Mouse (Mus musculus) frontal cortex, postnatal 25 days (tissue): ENCODE measurements at regions not wholly inside any gene's neighbourhood (a gene's known extent, or its start where the extent isn't known, plus 50 kb on each side); places are given as distances from the start of the nearest gene placed in this dataset.

Experiments
- DNase-seq, 2 experiments: peaks; one replicate each; pipeline ENCODE4 v3.0.0; 2022; ENCODE audit warnings: low spot score in 2 of 2

- DNase-seq: no peak
These were observed 147.9 kb upstream of the 4931429L15Rik start for GRCm38 (mm10) chr9:46467671-46468070.

GRCm38 (mm10) chr9:46462681-46463080 is 142.9 kb upstream of the 4931429L15Rik start:
- no peak for DNase-seq

GRCm38 (mm10) chr9:46457945-46458344 is 138.2 kb upstream of the 4931429L15Rik start:
- DNase-seq: no peak

DNA sequence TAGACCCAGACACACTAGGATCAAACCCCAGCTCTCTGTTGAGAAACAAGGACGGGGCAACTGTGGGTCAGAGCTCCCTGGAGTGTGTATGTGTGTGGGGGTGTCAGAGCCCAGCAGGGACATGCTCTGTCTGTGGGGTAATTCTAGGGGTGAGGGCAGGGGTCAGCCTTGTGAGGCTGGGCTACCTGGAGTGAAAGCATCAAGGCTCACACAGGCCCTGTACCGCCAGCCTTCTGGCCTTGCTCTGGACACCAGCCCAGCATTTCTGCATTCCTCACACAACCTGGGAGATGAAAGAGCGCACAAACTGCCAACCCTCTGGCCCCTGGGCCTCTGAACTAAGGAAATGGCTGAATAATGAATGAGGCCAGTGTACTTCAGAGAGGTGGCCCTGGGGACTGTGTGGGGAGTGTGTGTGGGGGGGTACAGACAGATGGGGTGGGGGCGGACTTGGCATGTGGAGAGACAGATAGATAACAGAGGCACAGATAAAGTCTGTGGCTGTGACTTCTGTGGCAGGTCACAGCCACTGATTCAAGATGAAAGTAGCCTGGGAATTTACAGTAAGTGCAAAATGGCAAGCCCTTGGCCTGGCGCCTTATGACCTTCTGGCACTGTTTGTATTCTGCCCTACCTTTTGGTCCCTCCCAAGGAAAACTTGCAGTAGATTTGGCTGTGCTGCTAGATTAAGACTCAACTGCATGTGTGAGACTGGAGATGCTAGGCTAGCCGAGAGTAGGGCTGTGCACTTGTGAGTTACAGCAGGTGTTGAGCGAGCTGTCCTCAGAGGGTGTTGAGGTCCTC is 135.2 kb upstream of the 4931429L15Rik start:
- DNase-seq: no peak

- no peak for DNase-seq
These were observed 123.7 kb upstream of the 4931429L15Rik start for GRCm38 (mm10) chr9:46443191-46444095.

GRCm38 (mm10) chr9:46442739-46443181 is 123.0 kb upstream of the 4931429L15Rik start:
- DNase-seq: no peak

DNA sequence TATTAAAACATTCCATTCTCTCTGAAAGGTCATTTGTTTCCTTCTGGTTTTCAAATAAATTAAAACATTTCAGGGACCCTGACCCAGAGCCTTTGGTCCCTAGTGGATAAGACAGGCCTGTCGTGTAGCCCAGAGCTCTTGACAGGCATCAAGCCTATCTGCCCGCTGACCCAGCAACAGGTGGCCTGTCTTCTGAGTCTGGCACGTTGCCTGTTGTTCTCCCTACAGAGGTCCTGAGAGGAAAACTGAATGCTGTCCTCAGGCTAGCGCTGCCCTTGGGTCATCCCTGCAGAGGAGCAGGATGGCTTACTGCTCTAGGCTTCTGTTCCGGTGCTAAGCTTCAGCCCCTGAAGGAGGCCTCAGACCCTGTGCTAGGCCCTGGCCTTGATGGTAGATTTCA is 120.4 kb upstream of the 4931429L15Rik start:
- DNase-seq: no peak

- peak; percentile 46 to 61 for DNase-seq
These were observed 114.9 kb upstream of the 4931429L15Rik start for GRCm38 (mm10) chr9:46434700-46435099.

- DNase-seq: no peak
These were observed 113.9 kb upstream of the 4931429L15Rik start for GRCm38 (mm10) chr9:46433716-46434115.

GRCm38 (mm10) chr9:46431053-46431452 is 111.3 kb upstream of the 4931429L15Rik start:
- no peak for DNase-seq

DNA sequence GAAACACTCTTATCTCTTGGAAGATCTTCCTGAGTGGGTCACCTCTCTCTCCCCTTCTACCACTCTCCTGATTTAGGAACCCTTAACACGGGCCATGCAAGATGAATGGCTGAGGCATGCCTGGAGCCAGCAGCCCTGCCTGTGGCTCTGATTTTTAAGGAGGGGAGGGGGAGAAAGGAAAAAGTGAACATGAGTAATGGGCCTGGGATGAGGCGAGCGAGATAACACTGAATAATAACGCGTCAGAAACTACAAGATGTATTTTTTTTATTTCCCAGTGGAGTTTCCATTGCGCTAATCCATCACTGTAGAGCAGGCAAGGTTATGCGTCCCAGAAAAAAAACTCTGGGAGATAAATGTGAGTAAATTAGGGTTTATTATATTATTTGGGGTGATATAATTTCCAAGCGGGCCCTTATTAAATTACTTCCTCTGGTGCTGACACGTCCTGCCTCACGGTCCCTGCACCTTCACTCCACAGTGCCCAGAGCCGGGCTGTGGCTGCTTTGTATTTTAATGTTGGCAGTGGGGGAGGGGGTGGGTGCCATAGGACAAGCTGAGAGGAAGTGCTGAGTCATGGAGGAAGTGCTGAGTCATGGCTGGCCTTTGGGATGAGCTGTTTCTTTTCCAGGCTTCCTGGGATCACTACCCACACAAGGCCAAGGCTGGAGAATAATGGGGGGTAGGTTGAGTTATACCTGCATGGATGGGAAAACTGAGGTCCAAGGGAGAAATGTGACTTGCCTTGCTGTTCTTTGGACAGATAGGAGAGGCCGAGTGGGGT is 103.6 kb upstream of the 4931429L15Rik start:
- DNase-seq: no peak

DNA sequence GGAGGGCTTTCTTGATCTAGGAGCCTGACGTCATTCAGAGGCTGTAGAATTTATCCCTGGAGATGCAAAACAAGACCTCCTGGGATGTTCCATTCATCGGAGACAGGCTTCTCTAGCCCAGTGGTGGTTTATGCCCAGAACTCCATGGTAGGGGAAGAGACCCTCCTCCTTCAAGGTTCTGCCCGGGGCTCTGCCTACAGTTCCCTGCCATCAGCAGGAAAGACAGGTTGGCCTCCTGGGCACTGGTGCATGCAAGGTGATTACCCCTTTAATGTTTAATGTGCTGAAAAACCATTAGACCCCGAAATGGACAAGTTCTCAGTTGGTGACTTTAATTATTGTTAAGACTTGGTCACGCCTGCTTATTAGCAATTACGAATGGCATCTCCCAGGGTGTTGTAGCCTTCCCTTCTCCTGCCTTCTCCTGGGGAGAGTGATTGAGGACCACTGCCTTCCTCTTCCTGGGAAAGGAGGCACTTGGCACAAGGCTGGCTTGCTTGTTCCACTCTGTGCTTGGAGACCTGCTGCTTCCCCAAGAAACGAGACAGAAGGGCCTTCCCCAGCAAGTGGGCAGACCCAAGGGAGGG is 102.0 kb upstream of the 4931429L15Rik start:
- no peak for DNase-seq

DNA sequence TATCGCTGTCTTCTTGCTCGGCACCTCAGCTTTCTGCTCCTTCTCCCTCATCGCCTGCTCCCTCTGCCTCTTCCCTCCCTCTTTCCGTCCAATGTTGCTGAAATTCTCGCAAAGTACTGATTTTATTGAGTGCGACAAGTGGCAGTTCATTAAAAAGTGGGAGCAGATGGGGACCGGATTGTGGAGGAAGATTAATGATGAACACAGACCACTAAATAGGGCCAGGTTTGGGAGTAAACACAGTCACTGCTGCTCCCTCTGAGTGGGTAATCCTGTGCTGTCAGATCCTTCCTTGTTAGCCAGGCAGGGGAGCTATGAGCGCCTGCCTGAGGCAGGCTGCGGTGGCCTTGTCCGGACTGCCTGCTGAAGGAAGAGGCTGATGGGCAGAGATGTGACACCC is 91.9 kb upstream of the 4931429L15Rik start:
- DNase-seq: no peak

DNA sequence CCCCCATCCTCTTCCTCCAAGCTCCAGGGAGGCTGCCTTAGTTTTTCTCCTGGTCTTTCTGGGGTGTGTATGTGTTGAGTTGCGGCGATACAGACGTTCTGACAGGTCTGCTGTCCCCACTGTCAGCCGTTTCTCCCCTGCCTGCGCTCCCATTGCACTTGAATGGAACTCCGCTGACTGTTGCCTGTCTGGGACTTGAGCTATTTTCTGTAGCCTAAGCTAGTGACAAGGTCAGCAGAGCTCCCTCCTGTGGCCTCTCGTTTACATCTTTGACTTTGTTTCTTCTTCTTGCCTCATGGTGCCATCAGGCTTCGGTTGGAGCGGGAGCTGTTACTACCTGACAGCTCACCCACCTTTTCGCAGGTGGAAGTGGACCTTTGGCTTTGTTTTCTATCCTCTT is 89.0 kb upstream of the 4931429L15Rik start:
- DNase-seq: no peak

DNA sequence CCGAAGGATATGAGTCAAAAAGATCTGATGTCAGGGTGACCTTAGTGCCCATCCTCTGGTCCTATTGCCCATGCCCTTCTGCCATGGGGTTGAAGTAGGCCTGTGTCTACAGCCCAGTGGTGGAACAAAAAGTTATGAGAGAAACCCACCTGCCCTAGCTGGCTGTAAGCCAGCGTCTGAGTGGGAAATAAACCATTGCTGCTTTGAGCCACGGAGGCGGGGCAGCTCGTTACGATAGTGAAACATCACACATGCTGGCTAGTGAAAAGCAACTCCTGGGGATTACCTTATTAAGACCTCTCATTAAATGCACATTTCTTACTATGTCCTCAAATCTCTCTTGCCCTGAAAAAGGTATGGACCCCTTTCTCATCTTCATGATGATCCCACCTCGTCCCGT is 86.8 kb upstream of the 4931429L15Rik start:
- DNase-seq: no peak

DNA sequence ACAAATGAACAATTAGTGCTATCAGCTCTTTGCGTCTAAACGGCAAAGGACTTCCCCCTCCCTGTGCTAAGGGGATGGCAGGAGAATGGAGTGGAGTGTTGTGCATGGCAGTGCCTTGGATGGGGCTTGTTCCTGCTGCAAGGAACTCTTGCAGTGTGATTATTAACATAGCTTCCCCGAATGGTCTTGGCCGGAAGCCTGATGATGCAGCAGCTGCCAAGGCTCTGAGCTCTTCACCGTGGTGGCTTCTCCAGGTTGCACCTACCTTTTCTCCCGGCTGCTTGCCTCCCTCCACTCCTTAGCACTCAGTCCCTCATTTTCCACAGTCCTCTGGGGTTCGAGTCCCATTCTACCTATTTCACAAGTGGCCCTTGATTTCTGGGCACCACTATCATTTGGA is 76.8 kb upstream of the 4931429L15Rik start:
- DNase-seq: no peak

- DNase-seq: no peak
These were observed 75.5 kb upstream of the 4931429L15Rik start for GRCm38 (mm10) chr9:46395156-46395765.

DNA sequence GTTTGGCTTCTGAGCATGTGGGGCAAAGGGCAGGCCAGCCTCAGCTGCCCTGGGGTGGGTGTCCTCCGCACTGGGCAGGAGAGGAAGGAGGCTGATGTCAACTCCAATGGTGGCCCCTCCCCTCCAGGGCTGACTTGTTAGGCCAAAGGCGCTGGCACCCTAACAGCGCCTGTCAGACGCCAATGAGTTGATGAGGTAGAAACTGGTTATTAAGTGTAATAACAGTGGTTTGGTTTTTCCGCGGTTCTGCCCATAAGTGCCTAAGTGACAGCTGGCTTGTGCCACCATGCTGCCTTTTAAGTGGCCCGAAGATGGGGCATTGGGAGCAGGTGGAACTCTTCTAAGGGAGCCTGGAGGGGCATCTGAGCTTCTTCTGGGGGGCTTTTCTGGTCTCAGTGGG is 74.5 kb upstream of the 4931429L15Rik start:
- DNase-seq: no peak

GRCm38 (mm10) chr9:46392641-46393321 is 73.0 kb upstream of the 4931429L15Rik start:
- DNase-seq: peak; percentile 47 to 57

DNA sequence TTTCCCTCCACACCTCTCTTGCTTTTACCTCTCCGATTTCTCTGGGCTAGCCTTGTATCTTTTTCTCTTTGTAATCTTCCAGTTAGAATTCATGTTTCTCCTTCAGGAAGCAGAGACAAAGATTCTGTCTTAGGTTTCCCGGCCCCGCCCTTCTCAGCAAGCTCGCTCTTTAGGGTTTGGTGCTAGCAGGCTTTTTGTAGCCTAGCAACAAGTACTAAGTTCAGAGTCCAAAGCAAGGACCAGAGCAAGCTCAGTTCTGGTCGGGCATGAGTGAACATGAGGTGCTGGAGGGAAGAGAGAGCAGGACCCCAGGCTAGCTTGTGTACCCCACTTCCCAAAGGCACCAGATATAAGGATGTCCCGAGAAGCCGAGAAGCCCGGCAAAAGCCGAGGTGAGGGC is 70.0 kb upstream of the 4931429L15Rik start:
- DNase-seq: no peak
